Mouse (Mus musculus): ENCODE data around the gene Myoz2.

Gene Myoz2

DNA sequence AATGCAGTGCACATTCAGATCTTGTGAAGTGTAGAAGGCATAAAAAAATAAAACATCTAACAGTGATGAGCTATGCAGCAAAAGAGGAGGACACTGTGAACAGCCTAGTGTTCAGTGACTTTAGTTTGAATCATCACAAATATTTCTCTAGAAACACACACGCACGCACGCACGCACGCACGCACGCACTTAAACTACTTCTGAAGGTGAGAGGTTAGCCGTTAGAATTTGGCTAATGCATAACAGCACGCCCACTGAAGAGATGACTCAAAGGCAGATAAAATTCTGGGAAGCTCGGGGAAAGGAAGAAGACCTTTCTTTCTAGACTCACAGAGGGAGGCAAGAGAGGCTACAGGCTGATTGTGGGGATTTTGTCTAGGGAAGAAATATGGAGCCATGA, 27.4 kb downstream of the Myoz2 start:
- no peak for DNase-seq (ENCODE audit: low read depth, low spot score)

DNA sequence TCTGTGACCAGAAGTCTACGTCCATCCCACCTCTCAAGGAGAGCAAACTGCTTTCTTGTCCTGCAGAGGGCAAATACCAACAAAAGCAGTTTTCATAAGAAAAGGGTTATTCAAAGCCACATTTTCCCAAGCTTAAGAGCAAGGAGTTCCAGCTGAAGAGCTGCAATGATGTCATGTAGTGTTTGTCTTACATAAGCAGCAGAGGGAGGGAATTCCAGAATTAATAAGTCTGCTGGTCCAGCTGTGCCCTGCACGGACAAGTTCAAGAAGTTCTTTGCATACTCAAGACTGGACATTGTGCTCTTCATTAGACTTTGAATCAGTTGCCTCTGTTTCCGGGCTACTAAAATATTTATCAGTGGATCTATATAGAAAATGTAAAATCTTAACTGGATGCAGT, 33.8 kb downstream of the Myoz2 start:
- DNase-seq (ENCODE audit: low read depth, low spot score) = no peak

DNA sequence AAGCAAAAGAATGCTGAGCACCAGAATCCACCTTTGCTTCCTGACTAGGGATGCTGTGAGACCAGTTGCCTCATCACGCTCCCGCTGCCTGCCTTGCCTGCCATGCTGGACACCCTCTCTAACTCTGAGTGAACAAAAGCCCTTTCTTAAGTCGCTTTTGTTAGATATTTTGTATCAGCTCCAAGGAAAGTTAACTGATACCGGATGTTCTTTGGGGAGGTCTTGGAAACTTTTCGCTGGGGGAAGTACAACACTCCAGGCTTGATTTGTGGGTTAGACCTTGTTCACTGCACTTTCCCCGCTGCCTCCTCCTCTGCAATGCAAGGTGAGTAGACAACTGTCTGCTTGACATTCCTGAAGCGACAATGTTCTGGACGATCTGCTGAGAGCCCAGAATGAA, 36.3 kb downstream of the Myoz2 start:
- DNase-seq (ENCODE audit: low read depth, low spot score) = no peak

DNA sequence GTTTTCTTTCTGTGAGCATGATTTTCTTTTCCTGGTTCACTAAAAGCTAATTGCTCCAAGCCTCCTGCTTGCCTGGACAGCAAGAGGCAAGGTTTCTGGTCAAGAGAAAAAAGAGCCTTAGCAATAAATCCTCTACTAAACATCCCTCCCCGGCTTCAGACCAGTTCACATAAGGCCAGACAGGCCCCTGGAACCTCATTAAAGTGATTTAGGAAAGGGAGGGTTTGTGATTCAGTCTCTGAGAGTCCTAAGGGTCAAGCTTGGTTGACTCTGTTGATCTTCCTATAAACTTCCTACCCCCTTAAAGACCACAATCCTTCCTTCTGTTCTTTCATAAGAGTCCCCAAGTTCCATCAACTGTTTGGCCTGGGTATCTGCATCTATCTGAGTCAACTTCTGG, 37.8 kb downstream of the Myoz2 start:
- DNase-seq (ENCODE audit: low read depth, low spot score) = no peak

DNA sequence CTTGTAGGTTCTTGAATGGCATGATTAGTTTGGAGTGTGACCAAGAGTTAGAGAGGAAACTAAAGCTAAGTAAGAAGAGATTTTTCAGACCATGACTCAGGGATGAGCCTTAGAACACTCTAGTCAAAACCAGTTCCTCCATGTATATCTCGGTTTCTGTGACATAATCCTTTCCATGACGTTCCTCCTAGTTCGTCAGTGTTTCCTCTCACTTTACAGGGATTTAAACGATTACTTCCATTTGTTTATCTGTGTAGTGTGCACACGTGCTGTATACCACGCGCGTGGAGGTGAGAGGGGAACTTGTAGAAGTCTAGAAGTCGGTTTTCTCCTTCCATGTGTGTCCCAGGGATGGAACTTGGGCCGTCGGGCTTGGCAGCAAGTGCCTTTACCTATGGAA, 47.9 kb downstream of the Myoz2 start:
- no peak for DNase-seq (ENCODE audit: low read depth, low spot score)

- DNase-seq (ENCODE audit: low read depth, low spot score) = no peak
These were observed 48.4 kb downstream of the Myoz2 start for GRCm38 (mm10) chr3:122986386-122986785.

DNA sequence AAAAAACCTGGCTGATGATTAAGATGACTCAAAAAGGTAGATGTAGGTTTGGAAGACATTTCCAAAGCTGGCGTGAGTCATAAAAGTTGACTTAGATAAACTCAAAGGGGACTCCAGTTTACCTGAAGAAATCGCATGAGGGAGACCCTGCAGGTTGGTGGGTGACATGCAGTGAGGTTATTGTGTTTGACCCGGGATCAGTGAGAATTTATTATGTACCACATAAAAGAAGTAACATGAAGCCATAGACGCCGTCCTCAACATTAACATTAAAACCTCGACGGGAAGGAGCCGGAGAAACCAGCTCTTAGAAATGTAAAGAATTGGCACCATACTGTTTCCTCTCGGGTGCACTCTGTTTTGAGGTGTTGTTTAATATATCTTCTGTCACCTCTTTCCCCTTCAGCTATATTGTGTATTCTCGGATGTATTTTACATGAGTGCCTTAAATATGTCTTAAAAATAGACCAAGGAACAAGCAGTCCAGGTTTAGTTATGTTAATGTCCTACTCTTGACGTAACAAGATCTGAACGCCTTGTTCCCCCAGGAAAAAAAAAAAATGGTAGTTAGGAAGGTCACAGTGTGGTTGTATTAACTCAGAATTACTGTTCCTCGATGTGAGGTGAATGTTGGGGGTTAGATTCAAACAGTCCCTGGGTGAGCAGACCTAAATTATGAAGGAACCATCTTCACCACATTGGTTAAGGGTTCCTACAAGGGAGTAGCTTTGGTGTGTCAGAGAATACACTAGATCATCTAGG, 49.5 kb downstream of the Myoz2 start:
- DNase-seq (ENCODE audit: low read depth, low spot score) = no peak

- peak; percentile 95 for DNase-seq (ENCODE audit: low read depth, low spot score)
These were observed 50.3 kb downstream of the Myoz2 start, which contains the start of gene Usp53 for GRCm38 (mm10) chr3:122984249-122985182. Gene Usp53 (minus strand): TSS chr3:122984510.

DNA sequence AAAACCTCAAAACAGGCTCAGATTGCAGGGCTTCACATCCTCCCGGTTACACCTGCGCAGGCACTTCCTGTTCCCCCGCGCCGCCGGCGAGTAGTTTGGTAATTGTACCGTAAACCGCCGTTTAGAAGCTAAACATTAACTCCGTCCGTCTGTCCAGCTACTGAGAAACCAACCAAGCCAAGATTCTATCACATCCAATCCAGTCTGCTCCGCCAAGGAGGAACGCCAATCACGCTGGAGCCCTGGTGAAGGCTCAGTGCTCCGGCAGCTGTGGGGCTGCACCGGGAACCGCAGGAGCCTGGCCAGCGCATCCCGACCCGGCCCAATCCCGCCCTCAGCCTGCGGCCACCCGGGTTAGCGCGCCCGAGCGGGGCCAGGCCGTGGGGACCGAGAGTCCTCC, 51.0 kb downstream of the Myoz2 start:
- peak; percentile 62 for DNase-seq (ENCODE audit: low read depth, low spot score)

DNA sequence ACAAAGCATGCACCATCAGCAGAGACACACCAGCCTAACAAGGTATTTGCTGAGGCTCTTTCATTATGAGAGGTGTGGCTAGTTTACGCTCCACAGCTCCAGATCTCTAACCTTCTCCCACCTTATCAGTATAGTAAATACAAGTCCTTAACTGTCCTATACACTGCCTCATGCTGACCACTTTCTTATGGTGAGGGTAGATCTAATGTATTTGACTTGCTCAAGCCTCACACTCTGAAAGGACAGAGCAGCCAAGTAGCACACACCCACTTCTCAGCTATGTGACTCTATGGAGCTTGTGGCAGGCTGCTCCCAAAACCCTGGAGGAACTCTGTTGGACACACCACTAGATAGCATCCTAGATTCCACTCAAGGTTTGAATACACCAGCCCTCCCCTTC, 58.9 kb downstream of the Myoz2 start:
- DNase-seq (ENCODE audit: low read depth, low spot score) = no peak

DNA sequence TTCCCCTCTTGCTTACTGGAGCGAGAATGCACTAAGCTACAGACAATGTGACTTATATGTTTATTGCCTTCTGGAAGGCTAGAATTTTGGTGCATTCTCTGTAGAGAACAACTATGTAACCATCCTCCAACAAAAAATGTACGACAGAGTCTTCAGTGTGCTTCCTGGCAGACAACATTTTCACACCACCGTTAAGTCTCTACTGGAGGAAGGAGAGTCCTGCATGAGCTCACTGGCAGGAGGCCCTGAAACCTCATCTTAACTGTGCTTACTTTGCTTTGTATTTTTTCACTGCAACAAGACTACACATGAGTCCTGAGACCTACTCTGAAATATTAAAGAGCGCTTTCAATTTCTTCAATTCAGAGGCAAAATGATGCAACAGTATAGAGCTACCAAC, 59.5 kb downstream of the Myoz2 start:
- no peak for DNase-seq (ENCODE audit: low read depth, low spot score)

GRCm38 (mm10) chr3:122974833-122975232, 60.0 kb downstream of the Myoz2 start:
- DNase-seq (ENCODE audit: low read depth, low spot score) = no peak

DNA sequence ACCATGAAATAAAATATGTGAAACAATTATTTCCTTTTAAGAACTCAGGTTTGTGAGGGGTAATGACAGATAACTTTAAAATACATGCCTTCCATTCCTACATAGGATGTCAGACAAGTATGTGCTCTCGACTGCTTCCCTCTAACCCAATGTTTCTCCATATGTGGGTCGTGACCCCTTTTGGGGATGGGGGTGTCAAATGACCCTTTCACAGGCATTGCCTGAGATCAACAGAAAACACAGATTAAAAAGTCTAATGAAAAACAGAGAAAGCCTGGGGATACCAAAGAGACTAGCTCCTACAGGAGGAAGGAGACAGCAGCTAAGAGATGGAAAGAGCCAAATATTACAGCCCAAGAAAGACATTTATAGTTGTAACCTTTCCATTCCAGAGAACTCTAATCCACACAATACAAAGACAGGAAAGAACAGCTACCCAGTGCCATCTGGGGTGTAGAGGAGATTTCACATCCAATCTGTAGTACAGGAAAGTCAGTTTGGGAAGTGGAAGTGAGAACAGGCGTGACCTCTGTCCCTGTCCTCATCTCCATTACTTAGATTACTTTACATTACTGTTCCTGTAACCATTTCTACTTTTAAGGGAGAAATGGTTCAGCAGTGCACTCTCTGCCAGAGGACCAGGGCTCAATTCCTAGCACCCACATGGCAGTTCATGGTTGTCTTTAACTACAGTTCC, 62.5 kb downstream of the Myoz2 start:
- no peak for DNase-seq (ENCODE audit: low read depth, low spot score)

- DNase-seq (ENCODE audit: low read depth, low spot score) = no peak
These were observed 66.4 kb downstream of the Myoz2 start for GRCm38 (mm10) chr3:122968391-122968790.

GRCm38 (mm10) chr3:122964301-122964700, 70.5 kb downstream of the Myoz2 start:
- no peak for DNase-seq (ENCODE audit: low read depth, low spot score)
